Mouse (Mus musculus) limb, embryonic 12.5 days (tissue): ENCODE measurements around the gene Btbd9. TPM values are rescaled to one million over a fixed set of nuclear protein-coding genes. Genes with fewer than 3 reads are reported as not detected.

Experiments used
- ATAC-seq: fragments of 200-750 bp; cut with Nextera tagmentation; 2 replicates; pipeline ENCODE4 v1.8.0; 2017; ENCODE audit warnings: low read depth, moderate TSS enrichment; ENCODE audit not compliant: insufficient number of reproducible peaks, insufficient read depth, low FRiP score, low TSS enrichment
- H3K27ac ChIP-seq: fragments of 300-500 bp; sonication (generic); 2 replicates; pipeline ENCODE4 v1.5.1; 2016; ENCODE audit warnings: mild to moderate bottlenecking, moderate library complexity
- H3K27me3 ChIP-seq: fragments of 300-500 bp; sonication (generic); 2 replicates; pipeline ENCODE4 v1.6.1; 2016; ENCODE audit warnings: mild to moderate bottlenecking, moderate library complexity
- H3K36me3 ChIP-seq: fragments of 300-500 bp; sonication (generic); 2 replicates; pipeline ENCODE4 v1.6.1; 2016; ENCODE audit warnings: mild to moderate bottlenecking, moderate library complexity
- H3K4me1 ChIP-seq: fragments of 300-500 bp; sonication (generic); replicated peaks from 2 replicates; pipeline ENCODE4 v1.6.1; 2016
- H3K4me2 ChIP-seq: fragments of 300-500 bp; sonication (generic); 2 replicates; pipeline ENCODE4 v1.6.1; 2016; ENCODE audit warnings: mild to moderate bottlenecking, moderate library complexity
- H3K4me3 ChIP-seq: fragments of 300-500 bp; sonication (generic); replicated peaks from 2 replicates; pipeline ENCODE4 v1.5.1; 2016; ENCODE audit warnings: mild to moderate bottlenecking
- H3K9ac ChIP-seq: fragments of 300-500 bp; sonication (generic); replicated peaks from 2 replicates; pipeline ENCODE4 v1.6.1; 2016; ENCODE audit warnings: mild to moderate bottlenecking, moderate library complexity
- H3K9me3 ChIP-seq: fragments of 300-500 bp; sonication (generic); 2 replicates; pipeline ENCODE4 v1.6.1; 2016; ENCODE audit warnings: mild to moderate bottlenecking, moderate library complexity
- WGBS: fragments of 180-500 bp; shearing (Covaris S2); methylation state at CpG from one replicate; pipeline ENCODE4 v1.1.7; 2016; 5-methylcytosine and 5-hydroxymethylcytosine counted together
- polyA plus RNA-seq: library from polyadenylated mRNA; unstranded; fragments of >200 nt; fragmentation: Nextera tagmentation; extraction: Ambion mirVana; gene quantifications from 2 replicates; pipeline ENCODE4 v1.2.1, GENCODE M21; 2016

Gene Btbd9
- polyA plus RNA-seq, 1 experiment from 2014 or later: 70.6 TPM

- no peak overlapping the region for H3K4me2 ChIP-seq
- WGBS: 97% methylated on average over 10 of the region's 10 CpGs
- H3K4me1 ChIP-seq: 0 out of 2 replicates have a peak, but pooled peaks cover 3% of the 10 kb centered on the region
- H3K9ac ChIP-seq: no peak overlapping the region
- no peak for ATAC-seq
- no peaks in the 10 kb centered on the region for H3K9me3 ChIP-seq
- H3K27ac ChIP-seq: no peak overlapping the region
- H3K27me3 ChIP-seq: no peaks in the 10 kb centered on the region
- no peaks in the 10 kb centered on the region; the same call in 1 of the 2 replicates for H3K36me3 ChIP-seq
- H3K4me3 ChIP-seq: no peak overlapping the region
These were observed 94.9 kb downstream of the Btbd9 start for GRCm38 (mm10) chr17:30481341-30481740.

- Histone ChIP-seq H3K4me1 (0 out of 2 replicates have a peak, but pooled peaks cover 3% of the 10 kb centered on the region), H3K4me3 (no peak overlapping the region), H3K9ac (no peak overlapping the region), H3K36me3 (no peaks in the 10 kb centered on the region), H3K4me2 (no peak overlapping the region), H3K27me3 (no peaks in the 10 kb centered on the region), H3K9me3 (no peaks in the 10 kb centered on the region), H3K27ac (no peak overlapping the region)
- WGBS: 89% methylated on average over 8 of the region's 8 CpGs
- ATAC-seq: no peak
These were observed 95.9 kb downstream of the Btbd9 start for GRCm38 (mm10) chr17:30480381-30480780.

GRCm38 (mm10) chr17:30478181-30478580 lies 98.1 kb downstream of the Btbd9 start:
- no peak overlapping the region for H3K27ac ChIP-seq
- no peak overlapping the region for H3K9ac ChIP-seq
- WGBS: 80% methylated on average over 9 of the region's 9 CpGs
- no peak overlapping the region for H3K4me3 ChIP-seq
- H3K27me3 ChIP-seq: no peaks in the 10 kb centered on the region
- no peak overlapping the region for H3K4me2 ChIP-seq
- H3K4me1 ChIP-seq: 0 out of 2 replicates have a peak, but pooled peaks cover 3% of the 10 kb centered on the region
- no peaks in the 10 kb centered on the region for H3K9me3 ChIP-seq
- no peak for ATAC-seq
- no peaks in the 10 kb centered on the region for H3K36me3 ChIP-seq

- Histone ChIP-seq H3K9me3 (no peaks in the 10 kb centered on the region), H3K27ac (no peak overlapping the region), H3K9ac (no peak overlapping the region), H3K4me2 (no peak overlapping the region), H3K36me3 (no peaks in the 10 kb centered on the region), H3K27me3 (no peaks in the 10 kb centered on the region), H3K4me3 (no peak overlapping the region), H3K4me1 (peaks cover 18% of the 10 kb centered on the region)
- no peak for ATAC-seq
- WGBS: 62% methylated on average over 2 of the region's 2 CpGs
These were observed 101.7 kb downstream of the Btbd9 start for GRCm38 (mm10) chr17:30474561-30474960.

- no peaks in the 10 kb centered on the region for H3K36me3 ChIP-seq
- no peak overlapping the region for H3K4me3 ChIP-seq
- no peak overlapping the region for H3K27ac ChIP-seq
- H3K9me3 ChIP-seq: no peaks in the 10 kb centered on the region
- H3K9ac ChIP-seq: no peak overlapping the region
- no peak overlapping the region for H3K4me2 ChIP-seq
- WGBS: 90% methylated on average over 10 of the region's 10 CpGs
- no peak for ATAC-seq
- H3K27me3 ChIP-seq: no peaks in the 10 kb centered on the region
- H3K4me1 ChIP-seq: peaks cover 26% of the 10 kb centered on the region
These were observed 103.5 kb downstream of the Btbd9 start for GRCm38 (mm10) chr17:30472776-30473175.

- 65% methylated on average over 7 of the region's 7 CpGs for WGBS
- no peaks in the 10 kb centered on the region for H3K9me3 ChIP-seq
These were observed 104.8 kb downstream of the Btbd9 start for GRCm38 (mm10) chr17:30471512-30471911.

GRCm38 (mm10) chr17:30470790-30471189 lies 105.5 kb downstream of the Btbd9 start:
- Histone ChIP-seq H3K9ac (0 out of 2 replicates have a peak overlapping the region, but pooled peaks have one; percentile 12), H3K36me3 (no peaks in the 10 kb centered on the region), H3K9me3 (no peaks in the 10 kb centered on the region), H3K4me3 (no peak overlapping the region), H3K4me2 (no peak overlapping the region), H3K27ac (no peak overlapping the region), H3K4me1 (peaks cover 28% of the 10 kb centered on the region), H3K27me3 (no peaks in the 10 kb centered on the region)
- no peak for ATAC-seq
- WGBS: 33% methylated on average over 8 of the region's 8 CpGs

More at GRCm38 (mm10) chr17:30471512-30471911, 104.8 kb downstream of the Btbd9 start:
- no peaks in the 10 kb centered on the region for H3K27me3 ChIP-seq
- H3K4me1 ChIP-seq: peaks cover 28% of the 10 kb centered on the region
- H3K9ac ChIP-seq: no peak overlapping the region
- no peak for ATAC-seq
- no peak overlapping the region for H3K4me3 ChIP-seq
- H3K27ac ChIP-seq: no peak overlapping the region
- no peak overlapping the region for H3K4me2 ChIP-seq
- no peaks in the 10 kb centered on the region for H3K36me3 ChIP-seq

- H3K27ac ChIP-seq: no peak overlapping the region
- 62% methylated on average over 8 of the region's 8 CpGs for WGBS
- no peak for ATAC-seq
- H3K9me3 ChIP-seq: no peaks in the 10 kb centered on the region
- peaks cover 28% of the 10 kb centered on the region for H3K4me1 ChIP-seq
- H3K4me2 ChIP-seq: no peak overlapping the region
- H3K9ac ChIP-seq: no peak overlapping the region
- no peak overlapping the region for H3K4me3 ChIP-seq
- no peaks in the 10 kb centered on the region for H3K36me3 ChIP-seq
- H3K27me3 ChIP-seq: no peaks in the 10 kb centered on the region
These were observed 106.0 kb downstream of the Btbd9 start for GRCm38 (mm10) chr17:30470286-30470685.

GRCm38 (mm10) chr17:30469511-30470076 lies 106.7 kb downstream of the Btbd9 start:
- Histone ChIP-seq H3K9me3 (no peaks in the 10 kb centered on the region), H3K27me3 (no peaks in the 10 kb centered on the region), H3K4me3 (no peak overlapping the region), H3K36me3 (no peaks in the 10 kb centered on the region), H3K9ac (no peak overlapping the region), H3K4me1 (peaks cover 28% of the 10 kb centered on the region), H3K4me2 (no peak overlapping the region), H3K27ac (no peak overlapping the region)
- ATAC-seq: no peak
- WGBS: 78% methylated on average over 10 of the region's 10 CpGs

- no peak overlapping the region for H3K4me2 ChIP-seq
- H3K27me3 ChIP-seq: no peaks in the 10 kb centered on the region
- H3K9me3 ChIP-seq: no peaks in the 10 kb centered on the region
- no peak overlapping the region for H3K4me3 ChIP-seq
- H3K4me1 ChIP-seq: peaks cover 28% of the 10 kb centered on the region
- no peak for ATAC-seq
- no peaks in the 10 kb centered on the region for H3K36me3 ChIP-seq
- WGBS: 12% methylated on average over 4 of the region's 4 CpGs
- H3K9ac ChIP-seq: no peak overlapping the region
- H3K27ac ChIP-seq: no peak overlapping the region
These were observed 107.9 kb downstream of the Btbd9 start for GRCm38 (mm10) chr17:30468368-30468767.

- peaks cover 28% of the 10 kb centered on the region for H3K4me1 ChIP-seq
- H3K9ac ChIP-seq: no peak overlapping the region
- no peak for ATAC-seq
- no peak overlapping the region for H3K27ac ChIP-seq
- no peaks in the 10 kb centered on the region for H3K27me3 ChIP-seq
- 37% methylated on average over 14 of the region's 14 CpGs for WGBS
- no peak overlapping the region for H3K4me3 ChIP-seq
- no peaks in the 10 kb centered on the region for H3K36me3 ChIP-seq
- H3K9me3 ChIP-seq: no peaks in the 10 kb centered on the region
- H3K4me2 ChIP-seq: no peak overlapping the region
These were observed 108.6 kb downstream of the Btbd9 start for GRCm38 (mm10) chr17:30467566-30468213.
